Mouse (Mus musculus): ENCODE data around the gene Arl8b. TPM values are rescaled to one million over a fixed set of nuclear protein-coding genes. Genes with fewer than 3 reads are reported as not detected.

Gene Arl8b
- total and polyA plus RNA-seq, 3 experiments: 12.6 to 128 (median 120) TPM

GRCm38 (mm10) chr6:108784796-108785195 is 1.9 kb downstream of the Arl8b start:
- no peak for DNase-seq

- DNase-seq: no peak
These were observed 2.7 kb downstream of the Arl8b start for GRCm38 (mm10) chr6:108785551-108785950.

GRCm38 (mm10) chr6:108791498-108791897 is 8.6 kb downstream of the Arl8b start:
- no peak for DNase-seq

- no peak for DNase-seq
These were observed 13.0 kb downstream of the Arl8b start for GRCm38 (mm10) chr6:108795912-108796311.

- peak; percentile 36 for DNase-seq
These were observed 13.8 kb downstream of the Arl8b start for GRCm38 (mm10) chr6:108796706-108797105.

- no peak for DNase-seq
These were observed 22.3 kb downstream of the Arl8b start for GRCm38 (mm10) chr6:108805194-108805593.

- DNase-seq: no peak
These were observed 23.0 kb downstream of the Arl8b start for GRCm38 (mm10) chr6:108805871-108806270.

- DNase-seq: no peak
These were observed 24.5 kb downstream of the Arl8b start for GRCm38 (mm10) chr6:108807446-108807845.

- DNase-seq: no peak
These were observed 25.9 kb downstream of the Arl8b start for GRCm38 (mm10) chr6:108808786-108809185.

GRCm38 (mm10) chr6:108810237-108810636 is 27.3 kb downstream of the Arl8b start:
- DNase-seq: no peak

- no peak for DNase-seq
These were observed 29.2 kb downstream of the Arl8b start for GRCm38 (mm10) chr6:108812134-108812533.

- no peak for DNase-seq
These were observed 34.6 kb downstream of the Arl8b start for GRCm38 (mm10) chr6:108817510-108817909.

- DNase-seq: no peak
These were observed 42.1 kb downstream of the Arl8b start for GRCm38 (mm10) chr6:108824816-108825545.

- DNase-seq: no peak
These were observed 43.2 kb downstream of the Arl8b start for GRCm38 (mm10) chr6:108826070-108826469.

- DNase-seq: no peak
These were observed 44.5 kb downstream of the Arl8b start for GRCm38 (mm10) chr6:108827336-108827920.

GRCm38 (mm10) chr6:108828234-108828868 is 45.5 kb downstream of the Arl8b start, which contains the start of gene Edem1:
Gene Edem1, plus strand, starts transcription at chr6:108828641.
- DNase-seq: peak; percentile 100

- no peak for DNase-seq
These were observed 46.0 kb downstream of the Arl8b start for GRCm38 (mm10) chr6:108828872-108829271.

GRCm38 (mm10) chr6:108829386-108830370 is 46.8 kb downstream of the Arl8b start:
- peak; percentile 72 for DNase-seq

- DNase-seq: peak; percentile 23
These were observed 49.3 kb downstream of the Arl8b start for GRCm38 (mm10) chr6:108832170-108832569.

GRCm38 (mm10) chr6:108832989-108833388 is 50.1 kb downstream of the Arl8b start:
- DNase-seq: no peak

GRCm38 (mm10) chr6:108833963-108834697 is 51.2 kb downstream of the Arl8b start:
- DNase-seq: no peak

All from adrenal gland, adult 2 months (tissue).